Mouse (Mus musculus) limb, embryonic 10.5 days (tissue): ENCODE results near the gene Mgll. TPM values are rescaled to one million over a fixed set of nuclear protein-coding genes. Genes with fewer than 3 reads are reported as not detected.

ENCODE experiments used
- DNase-seq: peaks from one replicate; pipeline ENCODE4 v3.0.0-alpha.2; 2017; ENCODE audit warnings: low spot score
- H3K27ac ChIP-seq: fragments of 300-500 bp; sonication (generic); 2 replicates; pipeline ENCODE4 v1.5.1; 2016; ENCODE audit warnings: mild to moderate bottlenecking
- H3K27me3 ChIP-seq: fragments of 300-500 bp; sonication (generic); 2 replicates; pipeline ENCODE4 v1.6.1; 2016; ENCODE audit warnings: low read depth, mild to moderate bottlenecking; ENCODE audit not compliant: poor library complexity, severe bottlenecking
- H3K36me3 ChIP-seq: fragments of 300-500 bp; sonication (generic); 2 replicates; pipeline ENCODE4 v1.6.1; 2016; ENCODE audit warnings: mild to moderate bottlenecking, moderate library complexity
- H3K4me1 ChIP-seq: fragments of 300-500 bp; sonication (generic); 2 replicates; pipeline ENCODE4 v1.6.1; 2016
- H3K4me3 ChIP-seq: fragments of 300-500 bp; sonication (generic); 2 replicates; pipeline ENCODE4 v1.5.1; 2016; ENCODE audit warnings: mild to moderate bottlenecking, moderate library complexity
- H3K9me3 ChIP-seq: fragments of 300-500 bp; sonication (generic); replicated peaks from 2 replicates; pipeline ENCODE4 v1.6.1; 2016; ENCODE audit warnings: mild to moderate bottlenecking
- WGBS: fragments of 180-500 bp; shearing (Covaris S2); methylation state at CpG from one replicate; pipeline ENCODE4 v1.1.7; 2016; 5-methylcytosine and 5-hydroxymethylcytosine counted together
- polyA plus RNA-seq: library from polyadenylated mRNA; unstranded; fragments of >200 nt; fragmentation: Nextera tagmentation; extraction: Ambion mirVana; gene quantifications from 2 replicates; pipeline ENCODE4 v1.2.1, GENCODE M21; 2016

Gene Mgll
- polyA plus RNA-seq, 1 experiment from 2014 or later, result 3.3 TPM

GRCm38 (mm10) chr6:88723806-88724312, 353 bp upstream of the Mgll start:
- Histone ChIP-seq H3K4me1 (peaks cover 18% of the 10 kb centered on the region), H3K27ac (peak overlapping the region; percentile 79), H3K4me3 (peak overlapping the region; percentile 73), H3K36me3 (no peaks in the 10 kb centered on the region), H3K27me3 (peaks cover 62% of the 10 kb centered on the region), H3K9me3 (no peaks in the 10 kb centered on the region)
- 42% methylated on average over 14 of the region's 14 CpGs for WGBS
- peak; percentile 44 for DNase-seq

GRCm38 (mm10) chr6:88725590-88725989, 1.4 kb downstream of the Mgll start:
- peaks cover 62% of the 10 kb centered on the region for H3K27me3 ChIP-seq
- DNase-seq, result no peak
- WGBS, result 54% methylated on average over 7 of the region's 7 CpGs

GRCm38 (mm10) chr6:88726252-88727211, 2.3 kb downstream of the Mgll start:
- H3K27me3 ChIP-seq, result peaks cover 62% of the 10 kb centered on the region
- H3K9me3 ChIP-seq, result no peaks in the 10 kb centered on the region
- H3K4me1 ChIP-seq, result peaks cover 18% of the 10 kb centered on the region
- 82% methylated on average over 9 of the region's 9 CpGs for whole genome bisulfite sequencing
- H3K4me3 ChIP-seq, result no peak overlapping the region
- H3K27ac ChIP-seq, result no peak overlapping the region
- DNase-seq, result no peak
- no peaks in the 10 kb centered on the region for H3K36me3 ChIP-seq

More at GRCm38 (mm10) chr6:88725590-88725989, 1.4 kb downstream of the Mgll start:
- no peaks in the 10 kb centered on the region for H3K36me3 ChIP-seq
- H3K4me3 ChIP-seq, result no peak overlapping the region
- H3K27ac ChIP-seq, result no peak overlapping the region
- peaks cover 18% of the 10 kb centered on the region for H3K4me1 ChIP-seq
- H3K9me3 ChIP-seq, result no peaks in the 10 kb centered on the region

GRCm38 (mm10) chr6:88727490-88727889, 3.3 kb downstream of the Mgll start:
- no peak overlapping the region for H3K4me3 ChIP-seq
- no peak overlapping the region for H3K27ac ChIP-seq
- peaks cover 55% of the 10 kb centered on the region for H3K27me3 ChIP-seq
- no peak for DNase-seq
- no peaks in the 10 kb centered on the region for H3K36me3 ChIP-seq
- 87% methylated on average over 5 of the region's 5 CpGs for WGBS
- peaks cover 20% of the 10 kb centered on the region for H3K4me1 ChIP-seq
- H3K9me3 ChIP-seq, result no peaks in the 10 kb centered on the region

- 82% methylated on average over 7 of the region's 7 CpGs for WGBS
- Histone ChIP-seq H3K36me3 (no peaks in the 10 kb centered on the region), H3K27me3 (peaks cover 49% of the 10 kb centered on the region), H3K9me3 (no peaks in the 10 kb centered on the region), H3K4me1 (peaks cover 25% of the 10 kb centered on the region), H3K4me3 (no peak overlapping the region), H3K27ac (no peak overlapping the region)
- DNase-seq, result no peak
Observed at GRCm38 (mm10) chr6:88728054-88728453, 3.8 kb downstream of the Mgll start.

- H3K36me3 ChIP-seq, result no peaks in the 10 kb centered on the region
- peaks cover 46% of the 10 kb centered on the region for H3K27me3 ChIP-seq
- 88% methylated on average over 5 of the region's 5 CpGs for WGBS
- H3K4me1 ChIP-seq, result peaks cover 30% of the 10 kb centered on the region
- no peaks in the 10 kb centered on the region for H3K9me3 ChIP-seq
- H3K4me3 ChIP-seq, result no peak overlapping the region
- no peak overlapping the region for H3K27ac ChIP-seq
- DNase-seq, result no peak
Observed at GRCm38 (mm10) chr6:88728515-88728914, 4.3 kb downstream of the Mgll start.

GRCm38 (mm10) chr6:88731211-88731751, 7.1 kb downstream of the Mgll start:
- 83% methylated on average over 11 of the region's 11 CpGs for WGBS
- Histone ChIP-seq H3K27me3 (peaks cover 18% of the 10 kb centered on the region), H3K4me1 (peaks cover 17% of the 10 kb centered on the region), H3K36me3 (no peaks in the 10 kb centered on the region), H3K9me3 (no peaks in the 10 kb centered on the region), H3K4me3 (no peak overlapping the region), H3K27ac (no peak overlapping the region)
- DNase-seq, result no peak

GRCm38 (mm10) chr6:88731991-88732390, 7.8 kb downstream of the Mgll start:
- H3K27ac ChIP-seq, result peak overlapping the region; percentile 67; the same call in 1 of the 2 replicates
- 85% methylated on average over 3 of the region's 3 CpGs for WGBS
- H3K36me3 ChIP-seq, result no peaks in the 10 kb centered on the region
- H3K4me3 ChIP-seq, result no peak overlapping the region
- DNase-seq, result no peak
- H3K9me3 ChIP-seq, result no peaks in the 10 kb centered on the region
- peaks cover 11% of the 10 kb centered on the region; the same call in 1 of the 2 replicates for H3K27me3 ChIP-seq
- H3K4me1 ChIP-seq, result peaks cover 20% of the 10 kb centered on the region

GRCm38 (mm10) chr6:88732643-88733613, 8.7 kb downstream of the Mgll start:
- Histone ChIP-seq H3K4me3 (no peak overlapping the region), H3K9me3 (no peaks in the 10 kb centered on the region), H3K27ac (peak overlapping the region; percentile 70), H3K27me3 (peaks cover 4% of the 10 kb centered on the region; the same call in 1 of the 2 replicates), H3K4me1 (peaks cover 22% of the 10 kb centered on the region), H3K36me3 (no peaks in the 10 kb centered on the region)
- DNase-seq, result no peak
- WGBS, result 71% methylated on average over 17 of the region's 17 CpGs

GRCm38 (mm10) chr6:88736337-88736736, 12.1 kb downstream of the Mgll start:
- Histone ChIP-seq H3K27ac (no peak overlapping the region), H3K4me1 (peaks cover 22% of the 10 kb centered on the region), H3K27me3 (no peaks in the 10 kb centered on the region), H3K9me3 (no peaks in the 10 kb centered on the region), H3K4me3 (no peak overlapping the region), H3K36me3 (no peaks in the 10 kb centered on the region)
- WGBS, result 82% methylated on average over 8 of the region's 8 CpGs
- no peak for DNase-seq

- Histone ChIP-seq H3K9me3 (no peaks in the 10 kb centered on the region), H3K27ac (peak overlapping the region; percentile 28; the same call in 1 of the 2 replicates), H3K4me1 (peaks cover 22% of the 10 kb centered on the region), H3K4me3 (no peak overlapping the region), H3K27me3 (no peaks in the 10 kb centered on the region), H3K36me3 (no peaks in the 10 kb centered on the region)
- DNase-seq, result no peak
- 77% methylated on average over 16 of the region's 16 CpGs for WGBS
Observed at GRCm38 (mm10) chr6:88736741-88737508, 12.7 kb downstream of the Mgll start.

- peaks cover 20% of the 10 kb centered on the region for H3K4me1 ChIP-seq
- no peaks in the 10 kb centered on the region for H3K27me3 ChIP-seq
- no peaks in the 10 kb centered on the region for H3K9me3 ChIP-seq
- no peak overlapping the region for H3K4me3 ChIP-seq
- H3K36me3 ChIP-seq, result no peaks in the 10 kb centered on the region
- no peak for DNase-seq
- no peak overlapping the region for H3K27ac ChIP-seq
- WGBS, result 77% methylated on average over 6 of the region's 6 CpGs
Observed at GRCm38 (mm10) chr6:88737509-88737888, 13.3 kb downstream of the Mgll start.
